Mouse (Mus musculus) myocyte (in vitro differentiated cells): ENCODE results near the gene Coch.
"Not testable (repeated sequence)": the region's sequence is repeated elsewhere in the genome, so short reads cannot be mapped to it uniquely, and the experiment has no call there.

ENCODE experiments used
- E2F4 ChIP-seq: IDR thresholded peaks from one replicate; pipeline ENCODE4 v1.6.1; 2011; ENCODE audit warnings: mild to moderate bottlenecking, control low read depth, moderate library complexity; ENCODE audit not compliant: insufficient read depth
- MAX ChIP-seq: IDR thresholded peaks from one replicate; pipeline ENCODE4 v1.6.1; 2011; ENCODE audit warnings: low read depth, mild to moderate bottlenecking, control low read depth
- MYOD1 ChIP-seq, 3 experiments: IDR thresholded peaks; one replicate each; pipeline ENCODE4 v1.6.1; 2011; ENCODE audit warnings: control low read depth in 2 of 3, low read depth in 2 of 3, mild to moderate bottlenecking in 2 of 3, moderate library complexity in 1 of 3; ENCODE audit not compliant: insufficient read length in 2 of 3, control insufficient read depth in 1 of 3
- MYOG ChIP-seq, 3 experiments: IDR thresholded peaks; one replicate each; pipeline ENCODE4 v1.6.1; 2011; ENCODE audit warnings: control low read depth in 2 of 3, low read depth in 2 of 3, mild to moderate bottlenecking in 2 of 3; ENCODE audit not compliant: insufficient read length in 2 of 3, control insufficient read depth in 1 of 3, insufficient read depth in 1 of 3
- POLR2A ChIP-seq: IDR thresholded peaks from one replicate; pipeline ENCODE4 v1.6.1; 2011; ENCODE audit warnings: low read depth, mild to moderate bottlenecking, control low read depth, moderate library complexity; ENCODE audit not compliant: insufficient read length
- TCF12 ChIP-seq: IDR thresholded peaks from one replicate; pipeline ENCODE4 v1.6.1; 2011; ENCODE audit warnings: mild to moderate bottlenecking, control low read depth; ENCODE audit not compliant: poor library complexity, insufficient read depth, severe bottlenecking
- USF1 ChIP-seq: IDR thresholded peaks from one replicate; pipeline ENCODE4 v1.6.1; 2011; ENCODE audit warnings: low read depth, mild to moderate bottlenecking, control low read depth, moderate library complexity

DNA sequence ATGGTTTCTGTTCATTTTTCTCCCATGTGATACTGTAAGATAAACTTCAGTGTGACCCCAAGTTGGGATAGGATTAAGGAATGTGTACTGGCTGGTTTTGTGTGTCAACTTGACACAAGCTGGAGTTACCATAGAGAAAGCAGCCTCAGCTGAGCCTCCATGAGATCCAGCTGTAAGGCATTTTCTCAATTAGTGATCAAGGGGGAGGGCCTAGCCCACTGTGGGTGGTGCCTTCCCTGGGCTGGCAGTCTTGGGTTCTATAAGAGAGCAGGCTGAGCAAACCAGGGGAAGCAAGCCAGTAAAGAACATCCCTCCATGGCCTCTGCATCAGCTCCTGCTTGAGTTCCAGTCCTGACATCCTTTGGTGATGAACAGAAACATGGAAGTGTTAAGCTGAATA lies 56.3 kb downstream of the Coch start:
- TF ChIP-seq MAX; POLR2A; E2F4; USF1; MYOD1 (IDR thresholded peaks at IDR 0.05; ENCODE audit: control insufficient read depth in 1 of 3, insufficient read length in 2 of 3, low read depth in 2 of 3); MYOG (IDR thresholded peaks at IDR 0.05; ENCODE audit: control insufficient read depth in 1 of 3, insufficient read depth in 1 of 3, insufficient read length in 2 of 3, low read depth in 2 of 3); TCF12: not testable (repeated sequence)
